Mouse (Mus musculus) small intestine, adult 2 months (tissue): ENCODE results near the gene Rhof.

Experiments used
- CTCF ChIP-seq: fragments of 200-500 bp; IDR thresholded peaks from 2 replicates; pipeline ENCODE4 v1.5.1; 2012; ENCODE audit warnings: low read depth, mild to moderate bottlenecking, control low read depth, inconsistent platforms, low read length, moderate library complexity, mixed read lengths; ENCODE audit not compliant: insufficient replicate concordance, insufficient read length; ENCODE audit errors: extremely low read depth
- POLR2A ChIP-seq: fragments of 200-500 bp; IDR thresholded peaks from 2 replicates; pipeline ENCODE4 v1.6.1; 2012; ENCODE audit warnings: low read depth, mild to moderate bottlenecking, control low read depth, inconsistent platforms, low read length, moderate library complexity

DNA sequence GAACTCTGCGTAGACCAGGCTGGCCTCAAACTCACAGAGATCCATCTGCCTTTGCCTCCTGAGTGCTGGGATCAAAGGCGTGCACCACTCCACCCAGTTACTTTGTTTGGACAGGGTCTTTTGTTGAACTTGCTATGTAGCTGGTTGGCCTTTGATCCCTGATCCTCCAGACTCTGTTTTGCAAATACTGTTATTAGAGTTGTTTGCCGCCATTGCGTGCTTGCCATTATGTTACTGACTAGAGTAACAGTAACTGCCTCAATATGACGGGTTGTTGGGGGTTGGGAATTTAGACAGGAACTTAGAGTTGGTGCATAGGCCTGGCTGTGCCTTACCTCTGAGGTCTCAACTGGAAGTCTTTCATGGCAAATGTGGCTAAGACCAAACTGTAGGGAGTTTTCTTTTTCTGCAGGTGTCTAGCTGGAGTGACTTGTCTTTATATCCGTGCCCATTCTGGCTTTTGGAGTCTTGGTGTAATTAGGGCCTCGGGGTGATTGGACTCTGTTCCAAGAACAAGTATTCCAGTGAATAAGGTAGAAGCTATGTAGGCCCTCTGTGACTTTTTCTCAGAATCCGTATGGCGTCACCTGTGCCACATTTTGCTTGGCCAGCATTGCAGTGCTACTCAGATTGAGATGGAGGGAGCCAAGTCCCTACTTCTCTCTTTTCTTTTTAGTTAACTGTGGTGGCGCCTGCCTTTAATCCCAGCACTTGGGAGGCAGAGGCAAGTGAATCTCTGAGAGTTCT is 41.8 kb downstream of the Rhof start:
- TF ChIP-seq CTCF (no peak), POLR2A (no peak)
